Mouse (Mus musculus) MEL (cell line): ENCODE measurements at regions not wholly inside any gene's neighbourhood (a gene's known extent, or its start where the extent isn't known, plus 50 kb on each side); places are given as distances from the start of the nearest gene placed in this dataset.

Experiments
- DNase-seq: peaks from one replicate; pipeline ENCODE4 v3.0.0; 2011; ENCODE audit warnings: low read depth, low spot score
- H3K27ac ChIP-seq: 2 replicates; pipeline ENCODE4 v1.5.1; 2012; ENCODE audit warnings: low read depth, mild to moderate bottlenecking, control low read depth, low read length, moderate library complexity; ENCODE audit not compliant: control insufficient read depth
- H3K27me3 ChIP-seq, 2 experiments: fragments of 150-350 bp in 1 of 2; sonication (generic) in 1 of 2; 2 replicates each; pipeline ENCODE4 v1.6.1; 2012; ENCODE audit warnings: low read length in 2 of 2, mild to moderate bottlenecking in 2 of 2, improper control_type of control experiment in 1 of 2, moderate library complexity in 1 of 2; ENCODE audit not compliant: insufficient read depth in 2 of 2, control insufficient read depth in 1 of 2
- H3K36me3 ChIP-seq, 2 experiments: 2 replicates each; pipeline ENCODE4 v1.6.1; 2012 to 2014; ENCODE audit warnings: low read length in 2 of 2, improper control_type of control experiment in 1 of 2, inconsistent platforms in 1 of 2, mild to moderate bottlenecking in 1 of 2; ENCODE audit not compliant: insufficient read depth in 2 of 2, control insufficient read depth in 1 of 2
- H3K4me1 ChIP-seq, 2 experiments: fragments of 150-350 bp in 1 of 2; sonication (generic) in 1 of 2; 2 replicates each; pipeline ENCODE4 v1.6.1; 2012; ENCODE audit warnings: low read length in 2 of 2, improper control_type of control experiment in 1 of 2, mild to moderate bottlenecking in 1 of 2; ENCODE audit not compliant: insufficient read depth in 2 of 2, control insufficient read depth in 1 of 2
- H3K4me3 ChIP-seq, 2 experiments: fragments of 150-350 bp in 1 of 2; sonication (generic) in 1 of 2; 2 replicates each; pipeline ENCODE4 v1.5.1; 2012; ENCODE audit warnings: low read depth in 2 of 2, low read length in 2 of 2, mild to moderate bottlenecking in 2 of 2, moderate library complexity in 2 of 2, control low read depth in 1 of 2, improper control_type of control experiment in 1 of 2; ENCODE audit not compliant: control insufficient read depth in 1 of 2, insufficient read depth in 1 of 2
- H3K79me2 ChIP-seq: 2 replicates; pipeline ENCODE4 v1.6.1; 2012; ENCODE audit warnings: mild to moderate bottlenecking, low read length, moderate library complexity; ENCODE audit not compliant: control insufficient read depth, poor library complexity, insufficient read depth
- H3K9ac ChIP-seq: 2 replicates; pipeline ENCODE4 v1.6.1; 2012; ENCODE audit warnings: low read depth, mild to moderate bottlenecking, control low read depth, low read length, moderate library complexity; ENCODE audit not compliant: control insufficient read depth, poor library complexity, severe bottlenecking
- H3K9me3 ChIP-seq: fragments of 150-350 bp; sonication (generic); replicated peaks from 2 replicates; pipeline ENCODE4 v1.6.1; 2012; ENCODE audit warnings: mild to moderate bottlenecking, low read length, improper control_type of control experiment, moderate library complexity; ENCODE audit not compliant: insufficient read depth
- CHD2 ChIP-seq: IDR thresholded peaks from 2 replicates; pipeline ENCODE4 v1.6.1; 2011; ENCODE audit warnings: low read length, improper control_type of control experiment
- CTCF ChIP-seq, 3 experiments: IDR thresholded peaks in 2 of 3; conservative IDR thresholded peaks in 1 of 3; 2 replicates each; pipeline ENCODE4 v1.5.1; 2011 to 2012; ENCODE audit warnings: low read length in 3 of 3, low read depth in 2 of 3, mild to moderate bottlenecking in 2 of 3, improper control_type of control experiment in 1 of 3, inconsistent platforms in 1 of 3, mixed read lengths in 1 of 3, moderate library complexity in 1 of 3; ENCODE audit not compliant: control insufficient read depth in 1 of 3, insufficient read depth in 1 of 3, poor library complexity in 1 of 3, severe bottlenecking in 1 of 3
- E2F4 ChIP-seq: IDR thresholded peaks from 2 replicates; pipeline ENCODE4 v1.6.1; 2011; ENCODE audit warnings: low read depth, low read length, improper control_type of control experiment, borderline replicate concordance
- ETS1 ChIP-seq: IDR thresholded peaks from 2 replicates; pipeline ENCODE4 v1.6.1; 2012; ENCODE audit warnings: low read depth, mild to moderate bottlenecking, inconsistent platforms, low read length, improper control_type of control experiment, moderate library complexity
- GABPA ChIP-seq: IDR thresholded peaks from 2 replicates; pipeline ENCODE4 v1.6.1; 2012; ENCODE audit warnings: low read depth, mild to moderate bottlenecking, inconsistent platforms, low read length, improper control_type of control experiment, moderate library complexity
- KAT2A ChIP-seq: conservative IDR thresholded peaks from 2 replicates; pipeline ENCODE4 v1.6.1; 2012; ENCODE audit warnings: low read depth, low read length, improper control_type of control experiment, inconsistent platforms
- MAFK ChIP-seq: IDR thresholded peaks from 2 replicates; pipeline ENCODE4 v1.6.1; 2011; ENCODE audit warnings: low read depth, mild to moderate bottlenecking, low read length, improper control_type of control experiment, borderline replicate concordance
- MAX ChIP-seq: IDR thresholded peaks from 2 replicates; pipeline ENCODE4 v1.6.1; 2011; ENCODE audit warnings: low read length, improper control_type of control experiment
- MAZ ChIP-seq: IDR thresholded peaks from 2 replicates; pipeline ENCODE4 v1.6.1; 2012; ENCODE audit warnings: low read depth, mild to moderate bottlenecking, inconsistent platforms, low read length, improper control_type of control experiment
- MEF2A ChIP-seq: IDR thresholded peaks from 2 replicates; pipeline ENCODE4 v1.6.1; 2014; ENCODE audit warnings: low read depth, mild to moderate bottlenecking, inconsistent platforms, low read length, improper control_type of control experiment; ENCODE audit not compliant: poor library complexity, insufficient replicate concordance, severe bottlenecking; ENCODE audit errors: extremely low read depth
- NRF1 ChIP-seq: IDR thresholded peaks from 2 replicates; pipeline ENCODE4 v1.6.1; 2014; ENCODE audit warnings: low read depth, mild to moderate bottlenecking, inconsistent platforms, low read length, improper control_type of control experiment, moderate library complexity; ENCODE audit not compliant: poor library complexity, insufficient read depth, severe bottlenecking
- RAD21 ChIP-seq: IDR thresholded peaks from 2 replicates; pipeline ENCODE4 v1.6.1; 2011; ENCODE audit warnings: mild to moderate bottlenecking, low read depth, low read length, improper control_type of control experiment
- RCOR1 ChIP-seq: IDR thresholded peaks from 2 replicates; pipeline ENCODE4 v1.6.1; 2012; ENCODE audit warnings: low read depth, mild to moderate bottlenecking, inconsistent platforms, low read length, improper control_type of control experiment
- SIN3A ChIP-seq: IDR thresholded peaks from 2 replicates; pipeline ENCODE4 v1.6.1; 2012; ENCODE audit warnings: low read length, improper control_type of control experiment, inconsistent platforms
- SMC3 ChIP-seq: IDR thresholded peaks from 2 replicates; pipeline ENCODE4 v1.6.1; 2011; ENCODE audit warnings: low read depth, low read length, improper control_type of control experiment
- TBP ChIP-seq: IDR thresholded peaks from 2 replicates; pipeline ENCODE4 v1.8.0; 2011; ENCODE audit warnings: low read depth, low read length, improper control_type of control experiment
- TCF12 ChIP-seq: IDR thresholded peaks from 2 replicates; pipeline ENCODE4 v1.6.1; 2014; ENCODE audit warnings: low read depth, mild to moderate bottlenecking, inconsistent platforms, low read length, improper control_type of control experiment, moderate library complexity
- ZC3H11A ChIP-seq: IDR thresholded peaks from 2 replicates; pipeline ENCODE4 v1.6.1; 2012; ENCODE audit warnings: low read depth, mild to moderate bottlenecking, inconsistent platforms, low read length, improper control_type of control experiment
- ZKSCAN1 ChIP-seq: IDR thresholded peaks from 2 replicates; pipeline ENCODE4 v1.6.1; 2012; ENCODE audit warnings: low read depth, mild to moderate bottlenecking, inconsistent platforms, low read length, improper control_type of control experiment, moderate library complexity
- ZNF384 ChIP-seq: IDR thresholded peaks from 2 replicates; pipeline ENCODE4 v1.6.1; 2012; ENCODE audit warnings: low read depth, mild to moderate bottlenecking, inconsistent platforms, low read length, improper control_type of control experiment

- Histone ChIP-seq H3K9me3 (no peaks in the 10 kb centered on the region), H3K79me2 (no peaks in the 10 kb centered on the region), H3K4me3 (no peak overlapping the region), H3K9ac (no peak overlapping the region), H3K27me3 (no peaks in the 10 kb centered on the region), H3K27ac (no peak overlapping the region), H3K4me1 (no peaks in the 10 kb centered on the region), H3K36me3 (no peaks in the 10 kb centered on the region)
- peak; percentile 34 for DNase-seq
- peak; percentile 31 to 55 (median 50); a peak in 5 of 6 replicates for TF ChIP-seq CTCF (IDR thresholded peaks at IDR 0.05 in 2 of 3, conservative IDR thresholded peaks at IDR 0.05 in 1 of 3; ENCODE audit: control insufficient read depth in 1 of 3, insufficient read depth in 1 of 3, low read depth in 2 of 3, low read length in 3 of 3, poor library complexity in 1 of 3, severe bottlenecking in 1 of 3)
- no peak for TF ChIP-seq TBP
- peak; percentile 38 for TF ChIP-seq RAD21
- TF ChIP-seq SMC3 = peak; percentile 48
Measured at GRCm38 (mm10) chr4:99348674-99349073, 53.0 kb downstream of the Gm12689 start.

GRCm38 (mm10) chr4:99353122-99353774, 57.5 kb downstream of the Gm12689 start:
- no peak overlapping the region for H3K9ac ChIP-seq
- H3K36me3 ChIP-seq = no peaks in the 10 kb centered on the region
- no peak for TF ChIP-seq ZNF384
- no peak overlapping the region for H3K27ac ChIP-seq
- H3K4me3 ChIP-seq = no peak overlapping the region
- no peaks in the 10 kb centered on the region for H3K9me3 ChIP-seq
- no peaks in the 10 kb centered on the region for H3K79me2 ChIP-seq
- H3K27me3 ChIP-seq = no peaks in the 10 kb centered on the region
- no peak for DNase-seq
- H3K4me1 ChIP-seq = no peaks in the 10 kb centered on the region

GRCm38 (mm10) chr4:99354241-99354640, 58.5 kb downstream of the Gm12689 start:
- TF ChIP-seq RCOR1 = no peak
- TF ChIP-seq ETS1 = no peak
- no peak for TF ChIP-seq MAFK
- TF ChIP-seq GABPA = no peak
- no peak for TF ChIP-seq TCF12
- TF ChIP-seq SIN3A = no peak
- TF ChIP-seq ZC3H11A = no peak
- no peak for TF ChIP-seq NRF1
- TF ChIP-seq E2F4 = no peak
- no peak for TF ChIP-seq MAZ
- TF ChIP-seq ZKSCAN1 = no peak
- no peak for TF ChIP-seq CHD2
- no peak for TF ChIP-seq CTCF (IDR thresholded peaks at IDR 0.05 in 2 of 3, conservative IDR thresholded peaks at IDR 0.05 in 1 of 3; ENCODE audit: control insufficient read depth in 1 of 3, insufficient read depth in 1 of 3, low read depth in 2 of 3, low read length in 3 of 3, poor library complexity in 1 of 3, severe bottlenecking in 1 of 3)
- TF ChIP-seq MAX = no peak
- TF ChIP-seq KAT2A = no peak
- no peak for TF ChIP-seq TBP
- TF ChIP-seq MEF2A = no peak
- Histone ChIP-seq H3K27me3 (no peaks in the 10 kb centered on the region), H3K36me3 (no peaks in the 10 kb centered on the region), H3K27ac (no peak overlapping the region), H3K9ac (no peak overlapping the region), H3K4me1 (no peaks in the 10 kb centered on the region), H3K9me3 (no peaks in the 10 kb centered on the region), H3K79me2 (no peaks in the 10 kb centered on the region), H3K4me3 (no peak overlapping the region)
- no peak for DNase-seq
